Mouse (Mus musculus) myocyte (in vitro differentiated cells): ENCODE measurements around the gene B4galt1.

Experiments
- CEBPB ChIP-seq: IDR thresholded peaks from 2 replicates; pipeline ENCODE4 v1.6.1; 2011; ENCODE audit warnings: mild to moderate bottlenecking, moderate library complexity; ENCODE audit not compliant: poor library complexity, insufficient read depth, severe bottlenecking
- E2F4 ChIP-seq: IDR thresholded peaks from one replicate; pipeline ENCODE4 v1.6.1; 2011; ENCODE audit warnings: mild to moderate bottlenecking, control low read depth, moderate library complexity; ENCODE audit not compliant: insufficient read depth
- MAX ChIP-seq: IDR thresholded peaks from one replicate; pipeline ENCODE4 v1.6.1; 2011; ENCODE audit warnings: low read depth, mild to moderate bottlenecking, control low read depth
- MYOD1 ChIP-seq, 3 experiments: IDR thresholded peaks; one replicate each; pipeline ENCODE4 v1.6.1; 2011; ENCODE audit warnings: control low read depth in 2 of 3, low read depth in 2 of 3, mild to moderate bottlenecking in 2 of 3, moderate library complexity in 1 of 3; ENCODE audit not compliant: insufficient read length in 2 of 3, control insufficient read depth in 1 of 3
- POLR2A ChIP-seq: IDR thresholded peaks from one replicate; pipeline ENCODE4 v1.6.1; 2011; ENCODE audit warnings: low read depth, mild to moderate bottlenecking, control low read depth, moderate library complexity; ENCODE audit not compliant: insufficient read length
- POLR2AphosphoS2 ChIP-seq: IDR thresholded peaks from one replicate; pipeline ENCODE4 v1.6.1; 2011; ENCODE audit warnings: low read depth, control low read depth; ENCODE audit not compliant: insufficient read length
- REST ChIP-seq: IDR thresholded peaks from one replicate; pipeline ENCODE4 v1.6.1; 2011; ENCODE audit warnings: mild to moderate bottlenecking, control low read depth, moderate library complexity; ENCODE audit not compliant: insufficient read depth, insufficient read length
- TCF12 ChIP-seq: IDR thresholded peaks from one replicate; pipeline ENCODE4 v1.6.1; 2011; ENCODE audit warnings: mild to moderate bottlenecking, control low read depth; ENCODE audit not compliant: poor library complexity, insufficient read depth, severe bottlenecking
- TCF3 ChIP-seq: IDR thresholded peaks from one replicate; pipeline ENCODE4 v1.6.1; 2011; ENCODE audit warnings: low read depth, control low read depth; ENCODE audit not compliant: insufficient read length
- USF1 ChIP-seq: IDR thresholded peaks from one replicate; pipeline ENCODE4 v1.6.1; 2011; ENCODE audit warnings: low read depth, mild to moderate bottlenecking, control low read depth, moderate library complexity

DNA sequence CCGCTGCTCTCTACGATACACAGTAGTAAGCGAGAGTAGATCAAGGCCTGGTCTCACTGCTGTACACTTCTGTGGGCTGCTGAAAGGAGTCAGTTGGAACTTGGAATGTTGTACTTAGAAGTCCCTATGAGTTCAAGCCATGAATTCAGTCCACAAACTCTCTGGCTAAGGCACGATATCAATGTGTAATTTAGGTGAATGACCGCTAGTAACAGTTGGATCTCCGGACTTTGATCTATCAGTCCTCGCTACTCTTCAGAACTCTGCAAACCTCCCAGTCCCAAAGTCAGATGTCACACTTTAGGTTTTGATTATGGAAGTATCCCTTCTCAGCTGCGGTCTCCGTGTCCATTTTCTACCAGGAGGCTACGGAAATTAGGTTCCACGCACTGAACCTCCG is 10.6 kb upstream of the B4galt1 start:
- TF ChIP-seq MAX (no peak), POLR2A (no peak), USF1 (no peak), TCF12 (no peak), POLR2AphosphoS2 (no peak), E2F4 (no peak), MYOD1 (IDR thresholded peaks at IDR 0.05; ENCODE audit: control insufficient read depth in 1 of 3, insufficient read length in 2 of 3, low read depth in 2 of 3) (no peak), CEBPB (no peak), TCF3 (no peak), REST (no peak)
